Mouse (Mus musculus): ENCODE measurements around the gene Galnt12. TPM values are rescaled to one million over a fixed set of nuclear protein-coding genes. Genes with fewer than 3 reads are reported as not detected.

Gene Galnt12
- total and polyA plus RNA-seq, 3 experiments: not detected

GRCm38 (mm10) chr4:47150806-47151205 is 59.1 kb downstream of the Galnt12 start:
- TF ChIP-seq TAL1 (conservative IDR thresholded peaks at IDR 0.05; ENCODE audit: low read depth, low read length) (no peak), GATA1 (IDR thresholded peaks at IDR 0.05; ENCODE audit: borderline replicate concordance, low read length) (no peak), POLR2AphosphoS5 (IDR thresholded peaks at IDR 0.05; ENCODE audit: insufficient replicate concordance, low read depth, low read length) (no peak), GATA2 (IDR thresholded peaks at IDR 0.05; ENCODE audit: borderline replicate concordance, low read depth, low read length) (no peak), CTCF (IDR thresholded peaks at IDR 0.05; ENCODE audit: low read depth, low read length) (no peak)
- no peaks in the 10 kb centered on the region for H3K4me1 ChIP-seq (ENCODE audit: insufficient read depth, low read depth, low read length)
- no peak overlapping the region for H3K4me3 ChIP-seq (ENCODE audit: low read depth, low read length)
- no peak for DNase-seq (ENCODE audit: low spot score)
- H3K36me3 ChIP-seq (replicated peaks): no peaks in the 10 kb centered on the region
- peaks cover 35% of the 10 kb centered on the region for H3K9me3 ChIP-seq (replicated peaks)
- no peak for ATAC-seq (ENCODE audit: extremely low read depth, insufficient number of reproducible peaks, low FRiP score, poor library complexity, severe bottlenecking)
- no peaks in the 10 kb centered on the region for H3K27me3 ChIP-seq (ENCODE audit: insufficient read depth, low read length)

- H3K27me3 ChIP-seq (ENCODE audit: insufficient read depth, low read length): no peaks in the 10 kb centered on the region
- H3K36me3 ChIP-seq (replicated peaks): no peaks in the 10 kb centered on the region
- no peaks in the 10 kb centered on the region for H3K4me1 ChIP-seq (ENCODE audit: insufficient read depth, low read depth, low read length)
- no peak for TF ChIP-seq CTCF (IDR thresholded peaks at IDR 0.05; ENCODE audit: low read depth, low read length)
- no peak for TF ChIP-seq GATA2 (IDR thresholded peaks at IDR 0.05; ENCODE audit: borderline replicate concordance, low read depth, low read length)
- TF ChIP-seq POLR2AphosphoS5 (IDR thresholded peaks at IDR 0.05; ENCODE audit: insufficient replicate concordance, low read depth, low read length): no peak
- TF ChIP-seq TAL1 (conservative IDR thresholded peaks at IDR 0.05; ENCODE audit: low read depth, low read length): no peak
- TF ChIP-seq GATA1 (IDR thresholded peaks at IDR 0.05; ENCODE audit: borderline replicate concordance, low read length): no peak
- H3K9me3 ChIP-seq (replicated peaks): peaks cover 31% of the 10 kb centered on the region
- H3K4me3 ChIP-seq (ENCODE audit: low read depth, low read length): no peak overlapping the region
- DNase-seq (ENCODE audit: low spot score): no peak
- no peak for ATAC-seq (ENCODE audit: extremely low read depth, insufficient number of reproducible peaks, low FRiP score, poor library complexity, severe bottlenecking)
Measured at GRCm38 (mm10) chr4:47151553-47152183, 60.0 kb downstream of the Galnt12 start.

GRCm38 (mm10) chr4:47161103-47161755 is 69.5 kb downstream of the Galnt12 start:
- Histone ChIP-seq H3K9me3 (replicated peaks) (peaks cover 22% of the 10 kb centered on the region), H3K4me3 (ENCODE audit: low read depth, low read length) (no peak overlapping the region), H3K27me3 (ENCODE audit: insufficient read depth, low read length) (no peaks in the 10 kb centered on the region), H3K36me3 (replicated peaks) (no peaks in the 10 kb centered on the region), H3K4me1 (ENCODE audit: insufficient read depth, low read depth, low read length) (no peaks in the 10 kb centered on the region)
- DNase-seq (ENCODE audit: low spot score) (no peak), ATAC-seq (ENCODE audit: extremely low read depth, insufficient number of reproducible peaks, low FRiP score, poor library complexity, severe bottlenecking) (no peak)
- TF ChIP-seq GATA1 (IDR thresholded peaks at IDR 0.05; ENCODE audit: borderline replicate concordance, low read length) (no peak), CTCF (IDR thresholded peaks at IDR 0.05; ENCODE audit: low read depth, low read length) (no peak), TAL1 (conservative IDR thresholded peaks at IDR 0.05; ENCODE audit: low read depth, low read length) (no peak), GATA2 (IDR thresholded peaks at IDR 0.05; ENCODE audit: borderline replicate concordance, low read depth, low read length) (no peak)

GRCm38 (mm10) chr4:47161756-47162587 is 70.3 kb downstream of the Galnt12 start:
- DNase-seq (ENCODE audit: low spot score) (no peak), ATAC-seq (ENCODE audit: extremely low read depth, insufficient number of reproducible peaks, low FRiP score, poor library complexity, severe bottlenecking) (no peak)
- no peaks in the 10 kb centered on the region for H3K36me3 ChIP-seq (replicated peaks)
- H3K4me1 ChIP-seq (ENCODE audit: insufficient read depth, low read depth, low read length): no peaks in the 10 kb centered on the region
- peaks cover 22% of the 10 kb centered on the region for H3K9me3 ChIP-seq (replicated peaks)
- no peak for TF ChIP-seq POLR2AphosphoS5 (IDR thresholded peaks at IDR 0.05; ENCODE audit: insufficient replicate concordance, low read depth, low read length)
- TF ChIP-seq GATA1 (IDR thresholded peaks at IDR 0.05; ENCODE audit: borderline replicate concordance, low read length): no peak
- no peak for TF ChIP-seq GATA2 (IDR thresholded peaks at IDR 0.05; ENCODE audit: borderline replicate concordance, low read depth, low read length)
- H3K27me3 ChIP-seq (ENCODE audit: insufficient read depth, low read length): no peaks in the 10 kb centered on the region
- no peak overlapping the region for H3K4me3 ChIP-seq (ENCODE audit: low read depth, low read length)

- no peak for TF ChIP-seq GATA2 (IDR thresholded peaks at IDR 0.05; ENCODE audit: borderline replicate concordance, low read depth, low read length)
- TF ChIP-seq CTCF (IDR thresholded peaks at IDR 0.05; ENCODE audit: low read depth, low read length): no peak
- no peak for TF ChIP-seq TAL1 (conservative IDR thresholded peaks at IDR 0.05; ENCODE audit: low read depth, low read length)
- no peak for TF ChIP-seq GATA1 (IDR thresholded peaks at IDR 0.05; ENCODE audit: borderline replicate concordance, low read length)
- TF ChIP-seq POLR2AphosphoS5 (IDR thresholded peaks at IDR 0.05; ENCODE audit: insufficient replicate concordance, low read depth, low read length): no peak
- no peak for DNase-seq (ENCODE audit: low spot score)
- no peak for ATAC-seq (ENCODE audit: extremely low read depth, insufficient number of reproducible peaks, low FRiP score, poor library complexity, severe bottlenecking)
- no peaks in the 10 kb centered on the region for H3K36me3 ChIP-seq (replicated peaks)
- no peak overlapping the region for H3K4me3 ChIP-seq (ENCODE audit: low read depth, low read length)
- no peaks in the 10 kb centered on the region for H3K27me3 ChIP-seq (ENCODE audit: insufficient read depth, low read length)
- H3K9me3 ChIP-seq (replicated peaks): peaks cover 45% of the 10 kb centered on the region
- no peaks in the 10 kb centered on the region for H3K4me1 ChIP-seq (ENCODE audit: insufficient read depth, low read depth, low read length)
Measured at GRCm38 (mm10) chr4:47172314-47172713, 80.6 kb downstream of the Galnt12 start.

Other genes starting within 250 kb of the Galnt12 start
- gene Gabbr2, start 100.0 kb upstream of the Galnt12 start, total RNA-seq (2014; fragmentation: Nextera tagmentation): not detected in 2 replicates
- 0.05 TPM in 1 of 2 replicates, not detected in the other for gene Gabbr2, start 100.0 kb upstream of the Galnt12 start, total RNA-seq (2017)
- not detected in 2 replicates for gene Gabbr2, start 100.0 kb upstream of the Galnt12 start, polyA plus RNA-seq (2012)
- not detected in 2 replicates for gene Anks6, start 34.5 kb upstream of the Galnt12 start, total RNA-seq (2014; fragmentation: Nextera tagmentation)
- 0.44 TPM in 1 of 2 replicates, not detected in the other for gene Anks6, start 34.5 kb upstream of the Galnt12 start, total RNA-seq (2017)
- gene Anks6, start 34.5 kb upstream of the Galnt12 start, polyA plus RNA-seq (2012): not detected in 2 replicates
- gene Col15a1, start 116.3 kb downstream of the Galnt12 start, total RNA-seq (2014; fragmentation: Nextera tagmentation): not detected in 2 replicates
- 0.17 and 0.22 TPM in 2 replicates for gene Col15a1, start 116.3 kb downstream of the Galnt12 start, total RNA-seq (2017)
- gene Col15a1, start 116.3 kb downstream of the Galnt12 start, polyA plus RNA-seq (2012): not detected in 2 replicates